Mouse (Mus musculus) spleen, postnatal 4 days (tissue): ENCODE data around the gene Dact1.

Source experiments
- DNase-seq, 2 experiments: peaks; one replicate each; pipeline ENCODE4 v3.0.0; 2022; ENCODE audit warnings: low spot score in 2 of 2

Gene Dact1

GRCm38 (mm10) chr12:71309581-71310067, at the start of gene Dact1:
TSS of gene Dact1 (plus strand) at chr12:71309884.
- peak; percentile 21 to 63 for DNase-seq

- no peak for DNase-seq
Observed at GRCm38 (mm10) chr12:71264211-71264610, 45.5 kb upstream of the Dact1 start.

GRCm38 (mm10) chr12:71269367-71269766, 40.3 kb upstream of the Dact1 start:
- no peak for DNase-seq

DNA sequence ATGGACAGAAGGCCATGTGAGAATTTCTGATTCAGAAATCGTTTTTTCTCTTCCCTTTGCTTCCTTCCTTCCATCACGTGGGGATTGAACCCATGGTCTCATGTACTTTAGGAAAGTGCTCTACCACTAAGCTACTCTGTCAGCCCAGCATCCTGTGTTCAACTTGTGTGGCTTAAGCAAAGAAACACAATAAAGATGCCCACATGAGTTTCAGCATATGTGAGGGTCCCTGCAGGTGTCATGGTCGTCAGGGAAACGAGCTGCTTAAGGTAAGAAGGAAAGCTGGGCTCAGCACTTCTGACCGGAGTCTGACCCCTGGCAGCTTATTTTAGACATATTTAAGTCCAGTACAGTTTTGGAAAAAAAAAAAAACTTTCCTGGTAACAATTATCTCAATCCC, 38.6 kb upstream of the Dact1 start:
- DNase-seq, result no peak

DNA sequence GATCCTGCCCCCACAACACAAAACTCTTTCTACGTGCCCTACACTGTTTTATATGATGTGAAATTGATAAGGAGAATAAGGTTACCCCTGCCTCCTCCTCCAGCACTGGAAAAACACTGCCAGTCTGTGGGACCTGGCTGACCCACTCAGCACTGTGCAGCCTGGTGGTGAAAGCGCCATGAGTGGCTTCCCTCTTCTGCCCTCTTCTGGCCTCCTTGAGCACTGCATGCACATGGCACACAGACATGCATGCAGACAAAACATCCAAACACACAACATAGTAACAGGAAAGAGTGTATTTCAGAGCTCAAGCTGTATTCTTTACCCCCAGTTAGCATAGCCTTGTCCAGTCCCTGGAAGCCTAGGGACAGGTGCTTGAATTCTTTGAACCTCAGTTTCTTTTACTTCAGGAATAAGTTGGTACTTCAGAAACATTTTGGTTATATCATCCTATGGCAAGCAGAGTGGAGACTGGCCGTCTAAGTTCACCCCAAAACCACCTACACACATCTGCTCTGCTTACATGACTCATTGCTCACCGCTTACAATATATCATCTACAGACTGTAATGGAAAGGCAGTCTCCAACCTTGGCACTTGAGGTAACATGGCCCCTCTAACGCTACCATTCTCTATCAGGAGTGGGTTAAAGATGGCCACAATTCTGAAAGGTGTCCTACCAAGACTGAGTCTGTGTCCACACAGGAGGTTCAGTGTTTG, 35.0 kb upstream of the Dact1 start:
- DNase-seq, result no peak

DNA sequence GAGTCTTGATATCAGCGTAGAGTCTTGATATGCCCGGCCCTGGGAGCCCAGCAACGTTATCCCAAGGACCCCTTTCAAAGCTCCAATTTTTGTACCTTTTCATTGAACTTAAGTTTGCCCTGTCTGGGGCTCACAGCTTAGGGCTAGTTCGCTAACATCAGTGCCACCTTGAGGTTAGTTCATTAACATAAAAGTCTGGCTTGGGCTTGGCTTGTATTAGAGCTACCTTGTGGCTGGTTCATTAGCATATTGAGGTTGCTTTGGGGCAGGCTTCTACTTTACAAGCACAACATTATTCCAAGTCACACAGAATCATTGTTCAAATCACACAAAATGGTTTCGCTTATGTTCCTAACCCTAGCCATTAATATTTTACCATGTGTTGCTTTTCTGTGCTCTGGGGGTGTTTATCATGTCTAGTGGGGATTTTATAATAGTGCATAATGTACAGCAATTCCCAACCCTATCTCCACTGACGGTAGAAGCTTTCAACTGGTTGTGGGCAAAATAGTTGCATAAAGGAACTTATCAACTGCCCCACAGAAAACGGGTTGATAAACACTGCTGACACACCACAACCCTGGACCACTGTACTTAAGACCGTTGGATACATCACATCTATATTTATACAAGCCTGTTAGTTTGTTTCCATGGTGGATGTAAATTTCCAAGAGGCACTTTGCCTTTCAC, 33.6 kb upstream of the Dact1 start:
- no peak for DNase-seq

- no peak for DNase-seq
Observed at GRCm38 (mm10) chr12:71279521-71280262, 30.0 kb upstream of the Dact1 start.

- no peak for DNase-seq
Observed at GRCm38 (mm10) chr12:71281201-71281768, 28.4 kb upstream of the Dact1 start.

DNA sequence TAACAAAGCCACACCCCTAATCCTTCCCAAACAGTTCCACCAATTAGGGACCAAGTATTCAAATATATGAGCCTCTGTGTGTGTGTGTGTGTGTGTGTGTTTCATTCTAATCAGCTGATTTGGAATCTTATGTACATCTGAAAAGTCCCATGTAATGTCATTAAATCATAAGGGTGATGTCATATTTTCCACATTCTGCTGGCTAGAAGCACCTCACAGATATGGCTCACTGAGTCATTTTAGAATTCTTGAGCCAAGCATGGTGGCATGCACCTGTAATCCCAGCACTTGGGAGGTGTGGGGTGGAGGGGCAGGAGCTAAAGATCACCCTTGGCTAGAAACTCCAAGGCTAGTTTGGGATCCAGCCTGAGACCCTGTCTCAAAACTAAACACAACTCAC, 24.3 kb upstream of the Dact1 start:
- DNase-seq, result no peak

- no peak for DNase-seq
Observed at GRCm38 (mm10) chr12:71290460-71290859, 19.2 kb upstream of the Dact1 start.

DNA sequence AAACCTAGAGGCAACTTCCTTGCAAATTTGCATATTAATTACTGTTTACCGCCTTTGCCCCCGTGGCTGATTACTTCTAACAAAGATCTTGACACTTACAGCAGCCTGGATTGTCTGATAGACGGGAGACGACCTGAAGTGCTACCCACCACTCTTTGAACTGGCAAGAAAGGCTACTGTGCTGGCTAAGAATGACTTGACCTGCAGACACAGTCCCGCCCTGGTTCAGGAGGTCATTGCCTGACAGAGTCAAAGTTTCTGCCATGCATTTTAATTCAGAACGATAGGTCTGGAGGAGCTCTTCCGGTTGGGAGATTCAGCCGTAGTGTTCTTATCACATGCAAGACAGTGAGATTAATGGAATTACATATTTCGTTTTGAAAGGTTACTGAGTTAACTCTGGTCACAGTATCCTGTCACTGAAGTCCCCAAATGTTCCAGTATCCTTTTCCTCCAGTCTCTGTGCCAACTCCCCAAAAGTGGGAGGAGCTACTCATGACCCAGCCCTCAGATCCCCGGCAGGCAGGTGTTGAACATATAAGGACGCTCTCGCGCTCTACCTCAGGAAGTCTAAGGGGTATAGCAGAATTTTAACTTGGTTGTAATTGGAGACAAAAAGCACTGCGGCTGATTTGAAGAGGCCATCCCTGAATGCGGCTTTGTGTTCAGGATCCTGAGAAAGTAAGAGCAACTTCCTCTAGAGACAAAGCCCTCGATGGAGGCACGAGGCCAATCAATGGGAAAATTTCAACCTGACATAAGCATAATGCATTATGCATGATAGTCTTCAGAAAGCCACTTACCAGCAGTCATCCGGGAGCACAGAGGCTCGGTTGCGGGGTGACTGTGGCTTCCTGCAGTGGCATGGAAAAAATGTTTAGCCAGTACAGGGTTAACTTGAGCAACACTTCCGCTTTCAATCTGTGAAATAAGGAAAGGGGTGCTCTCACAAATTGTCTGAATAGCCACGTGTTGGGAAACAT, 15.4 kb upstream of the Dact1 start:
- no peak for DNase-seq

- DNase-seq, result no peak
Observed at GRCm38 (mm10) chr12:71296849-71297535, 12.7 kb upstream of the Dact1 start.

DNA sequence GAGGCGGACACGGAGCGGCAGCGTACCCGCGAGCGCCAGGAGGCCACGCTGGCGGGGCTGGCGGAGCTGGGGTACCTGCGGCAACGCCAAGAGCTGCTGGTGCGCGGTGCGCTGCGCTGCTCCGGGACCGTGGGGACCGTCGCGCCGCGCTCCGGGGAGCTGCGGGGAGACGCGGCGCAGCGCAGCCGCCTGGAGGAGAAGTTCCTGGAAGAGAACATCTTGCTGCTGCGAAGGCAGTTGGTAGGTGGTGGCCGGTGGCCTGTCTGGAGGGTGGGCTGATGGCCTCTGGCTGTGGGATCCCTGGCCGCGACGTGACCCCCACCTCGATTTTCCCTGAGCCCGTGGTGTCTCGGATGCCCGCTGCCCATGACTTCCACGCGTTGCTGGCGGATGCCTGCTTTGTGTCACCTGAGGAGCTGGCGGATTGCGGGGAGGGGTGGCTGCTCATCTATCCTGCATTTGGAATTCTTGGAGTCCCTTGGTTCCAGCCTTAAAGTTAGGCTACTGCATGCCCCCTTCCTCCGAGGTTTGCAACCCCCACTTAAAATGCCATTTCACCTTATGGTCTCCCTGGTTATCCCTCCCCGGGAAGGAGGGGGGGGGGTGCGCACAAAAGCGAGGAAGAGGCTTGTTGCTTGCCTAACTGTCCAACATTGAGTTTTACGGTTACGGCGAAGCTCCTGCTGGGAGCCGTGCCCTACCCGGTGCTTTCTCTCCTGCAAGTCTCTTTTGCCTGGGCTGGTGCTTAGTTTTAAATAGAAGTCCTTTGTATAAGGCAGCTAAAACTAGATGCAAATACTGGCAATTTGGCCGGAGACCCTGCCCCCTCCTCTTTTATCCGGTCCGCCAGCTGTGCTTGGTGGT, 616 bp downstream of the Dact1 start:
- no peak for DNase-seq

DNA sequence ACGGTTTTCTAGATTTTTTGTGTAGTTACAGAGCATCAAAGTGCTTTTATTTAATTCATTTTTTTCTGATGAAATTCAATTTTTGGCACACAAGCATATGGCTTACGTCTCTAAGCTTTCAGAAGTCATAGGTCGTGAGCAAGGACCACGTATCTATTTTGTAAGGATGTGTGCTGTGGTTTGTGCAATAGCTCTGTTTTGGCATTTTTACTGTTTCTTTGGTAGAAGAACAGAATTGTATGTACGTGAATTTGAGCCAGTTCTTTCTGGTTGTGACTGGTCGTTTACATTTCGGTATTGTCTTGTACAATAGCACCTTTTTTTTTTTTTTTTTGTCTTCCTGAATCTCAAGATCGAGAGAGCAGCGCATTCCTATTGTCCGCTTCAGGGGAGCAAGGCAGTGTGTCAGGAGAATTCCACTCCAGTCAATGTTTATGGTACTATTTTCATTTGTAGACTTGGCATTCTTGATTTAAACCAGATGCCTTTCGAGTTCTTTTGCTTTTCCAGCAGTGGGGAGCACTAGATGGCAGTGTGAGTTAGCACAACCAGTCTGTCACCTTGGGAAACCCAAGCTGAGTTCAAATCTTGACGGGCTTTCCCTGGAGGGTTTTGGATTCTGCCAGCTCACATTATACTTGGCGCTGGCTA, 1.7 kb downstream of the Dact1 start:
- DNase-seq, result no peak

DNA sequence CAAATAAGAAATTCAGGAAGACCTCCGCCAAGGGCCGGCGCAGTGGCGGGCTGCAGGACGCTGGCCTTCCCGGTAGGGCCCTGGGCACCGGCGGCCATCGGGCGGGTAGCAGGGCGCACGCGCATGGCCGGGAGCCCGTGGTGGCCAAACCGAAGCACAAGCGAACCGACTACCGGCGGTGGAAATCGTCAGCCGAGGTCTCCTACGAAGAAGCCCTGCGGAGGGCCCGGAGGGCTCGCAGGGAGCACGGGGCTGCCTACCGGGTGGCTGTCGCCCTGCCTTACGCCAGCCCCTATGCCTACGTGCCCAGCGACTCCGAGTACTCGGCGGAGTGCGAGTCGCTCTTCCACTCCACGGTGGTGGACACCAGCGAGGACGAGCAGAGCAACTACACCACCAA, 8.6 kb downstream of the Dact1 start:
- DNase-seq, result no peak

GRCm38 (mm10) chr12:71319536-71319935, 9.9 kb downstream of the Dact1 start:
- no peak for DNase-seq

GRCm38 (mm10) chr12:71332646-71333045, 23.0 kb downstream of the Dact1 start:
- no peak for DNase-seq

DNA sequence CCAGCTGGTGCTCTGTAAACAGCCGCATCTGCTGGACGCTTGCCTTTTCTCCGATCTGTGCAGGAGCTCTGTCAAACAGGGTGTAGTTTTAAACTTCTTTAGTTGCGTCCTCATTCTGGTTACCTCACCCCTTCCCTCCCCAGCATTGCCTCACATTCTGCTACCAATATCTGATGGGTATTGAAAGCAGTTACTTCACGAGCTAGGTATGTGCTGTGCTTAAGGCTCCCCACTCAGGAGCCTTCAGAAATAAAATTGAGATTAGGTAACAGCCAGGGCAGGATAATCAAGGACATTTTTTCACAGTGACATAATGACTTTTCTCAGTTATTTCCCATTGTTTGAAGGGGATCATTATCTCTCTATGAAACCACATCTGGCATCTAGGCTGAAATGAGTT, 23.9 kb downstream of the Dact1 start:
- no peak for DNase-seq

- DNase-seq, result no peak
Observed at GRCm38 (mm10) chr12:71337025-71337582, 27.4 kb downstream of the Dact1 start.
